ENCODE assay signal across 14 mouse cellular contexts in the genomic region with DNA sequence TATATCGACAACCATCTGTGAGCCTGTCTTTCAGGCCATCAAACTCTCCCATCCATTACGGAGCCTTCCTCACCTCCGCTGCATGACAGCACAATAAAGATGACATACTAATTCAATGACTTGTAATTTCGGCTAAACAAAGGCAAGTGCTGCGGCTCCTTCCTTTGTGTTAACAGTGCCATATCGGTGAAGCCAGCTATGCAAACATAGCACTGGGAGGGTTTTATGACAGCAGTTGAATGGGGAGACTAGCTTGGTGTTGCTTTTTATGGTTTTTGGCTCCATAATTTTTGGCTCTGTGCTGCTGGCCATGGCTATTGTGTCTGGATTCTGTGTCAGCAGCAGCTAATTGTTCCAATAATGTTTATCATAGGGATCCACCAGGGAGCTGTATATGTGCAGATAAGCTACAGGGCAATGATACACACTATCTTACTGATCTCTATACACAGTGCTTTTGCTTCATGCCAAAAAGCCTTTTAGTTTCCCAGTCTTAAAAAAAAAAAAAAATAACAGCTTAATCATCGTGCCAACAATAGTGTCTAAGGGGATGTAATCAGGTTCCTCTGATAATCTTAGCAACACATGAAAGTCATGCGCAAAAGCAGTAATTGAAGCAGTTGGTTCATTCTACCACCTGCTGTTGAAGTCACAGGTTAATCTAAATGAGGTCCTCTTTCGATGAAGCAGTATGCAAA.
DNase-seq lines count a peak whose midpoint lies in the region; ATAC-seq and TF ChIP-seq lines count a peak whose summit lies in the region.
"Had no signal": no experiment of that assay in that cellular context is flagged by ENCODE, and none has a peak within 500 bp of the region (broad histone marks: within the 10 kb centered on the region; RNA-seq: fewer than 3 reads in every experiment).

No protein-coding gene starts in this region.

- no peaks in the 10 kb centered on the region for H3K36me3 ChIP-seq in forebrain, postnatal 0 days (ENCODE audit: insufficient read depth)
- no peaks in the 10 kb centered on the region for H3K36me3 ChIP-seq in intestine, postnatal 0 days (ENCODE audit: control insufficient read depth, insufficient read depth)
- H3K36me3 ChIP-seq in neural tube, embryonic 13.5 days, result no peaks in the 10 kb centered on the region
- H3K36me3 ChIP-seq: liver, embryonic 15.5 days had no signal

- H3K27me3 ChIP-seq in forebrain, postnatal 0 days (ENCODE audit: insufficient read depth, low read length), result no peaks in the 10 kb centered on the region
- H3K27me3 ChIP-seq in intestine, postnatal 0 days (replicated peaks; ENCODE audit: control insufficient read depth, insufficient read depth, low read length), result no peaks in the 10 kb centered on the region
- H3K27me3 ChIP-seq in neural tube, embryonic 13.5 days, result no peaks in the 10 kb centered on the region
- H3K27me3 ChIP-seq: liver, embryonic 15.5 days had no signal

- peak; percentile 85 for ATAC-seq in forebrain, postnatal 0 days
- peak; percentile 45; the same call in 1 of the 2 replicates for ATAC-seq in intestine, postnatal 0 days
- peak; percentile 96 for ATAC-seq in neural tube, embryonic 13.5 days (ENCODE audit: low read depth)

- 0 out of 2 replicates have a peak overlapping the region, but pooled peaks have one; percentile 3 for H3K4me3 ChIP-seq in forebrain, postnatal 0 days (ENCODE audit: low read depth, low read length)
- no peak overlapping the region for H3K4me3 ChIP-seq in intestine, postnatal 0 days (ENCODE audit: low read depth, low read length)
- no peak overlapping the region for H3K4me3 ChIP-seq in neural tube, embryonic 13.5 days
- H3K4me3 ChIP-seq: liver, embryonic 15.5 days had no signal

- WGBS in forebrain, postnatal 0 days, result 14% methylated on average over 9 of the region's 9 CpGs
- 39% methylated on average over 9 of the region's 9 CpGs for WGBS in intestine, postnatal 0 days
- 16% methylated on average over 9 of the region's 9 CpGs for WGBS in neural tube, embryonic 13.5 days

- H3K27ac ChIP-seq in forebrain, postnatal 0 days (ENCODE audit: low read depth, low read length), result peak overlapping the region; percentile 76
- no peak overlapping the region for H3K27ac ChIP-seq in intestine, postnatal 0 days (ENCODE audit: low read depth, low read length)
- H3K27ac ChIP-seq in neural tube, embryonic 13.5 days (replicated peaks), result peak overlapping the region; percentile 82
- H3K27ac ChIP-seq: liver, embryonic 15.5 days had no signal

- peak overlapping the region; percentile 44 for H3K9ac ChIP-seq in forebrain, postnatal 0 days
- no peak overlapping the region for H3K9ac ChIP-seq in intestine, postnatal 0 days (ENCODE audit: low read depth, low read length)
- peak overlapping the region; percentile 35 for H3K9ac ChIP-seq in neural tube, embryonic 13.5 days
- H3K9ac ChIP-seq: liver, embryonic 15.5 days had no signal

- DNase-seq in cerebellum, postnatal 10 days, result peak; percentile 15 to 30
- no peak for DNase-seq in cerebellum, adult 9-11 months
- DNase-seq in forebrain, postnatal 0 days, result peak; percentile 73
- DNase-seq in spleen, postnatal 36 days (ENCODE audit: low spot score in 2 of 2), result no peak
- no peak for DNase-seq in adrenal gland, postnatal 10 days
- DNase-seq in thymus, postnatal 4 days, result no peak
- DNase-seq: cerebellum, postnatal 36 days; heart, adult 18-20 months; kidney, postnatal 14 days; lung, postnatal 36 days; spleen, adult 18-20 months had no signal

- no peak for TF ChIP-seq CTCF in forebrain, postnatal 0 days (IDR thresholded peaks at IDR 0.05; ENCODE audit: low read depth)
- TF ChIP-seq CTCF in intestine, postnatal 0 days (IDR thresholded peaks at IDR 0.05; ENCODE audit: low read depth), result no peak

- 0 out of 2 replicates have a peak, but pooled peaks cover 5% of the 10 kb centered on the region for H3K4me1 ChIP-seq in forebrain, postnatal 0 days (ENCODE audit: insufficient read depth)
- no peaks in the 10 kb centered on the region for H3K4me1 ChIP-seq in intestine, postnatal 0 days (replicated peaks; ENCODE audit: control insufficient read depth, insufficient read depth, low read length)
- peaks cover 13% of the 10 kb centered on the region for H3K4me1 ChIP-seq in neural tube, embryonic 13.5 days (replicated peaks)
- H3K4me1 ChIP-seq: liver, embryonic 15.5 days had no signal

- peak overlapping the region; percentile 37 for H3K4me2 ChIP-seq in forebrain, postnatal 0 days (ENCODE audit: low read depth)
- no peak overlapping the region for H3K4me2 ChIP-seq in intestine, postnatal 0 days (replicated peaks; ENCODE audit: low read depth)
- peak overlapping the region; percentile 39 for H3K4me2 ChIP-seq in neural tube, embryonic 13.5 days
- H3K4me2 ChIP-seq: liver, embryonic 15.5 days had no signal

- H3K9me3 ChIP-seq in forebrain, postnatal 0 days (ENCODE audit: low read length), result no peaks in the 10 kb centered on the region
- H3K9me3 ChIP-seq in intestine, postnatal 0 days (ENCODE audit: control insufficient read depth), result no peaks in the 10 kb centered on the region
- H3K9me3 ChIP-seq in neural tube, embryonic 13.5 days, result no peaks in the 10 kb centered on the region
- H3K9me3 ChIP-seq: liver, embryonic 15.5 days had no signal

Comparison
In these comparisons a context has a peak if more than half of its experiments do, and no peak if none do; other contexts are left out.
1. DNase-seq: peak in cerebellum, postnatal 10 days (2 of 2) and forebrain, postnatal 0 days (single experiment); none in cerebellum, adult 9-11 months (single experiment), spleen, postnatal 36 days (0 of 2), adrenal gland, postnatal 10 days (single experiment) and thymus, postnatal 4 days (single experiment).
2. ATAC-seq: peak in every context shown above with its lines; median percentile 96 in neural tube, embryonic 13.5 days; 85 in forebrain, postnatal 0 days; 45 in intestine, postnatal 0 days.